Mouse (Mus musculus): ENCODE measurements around the gene Dpagt1.

DNA sequence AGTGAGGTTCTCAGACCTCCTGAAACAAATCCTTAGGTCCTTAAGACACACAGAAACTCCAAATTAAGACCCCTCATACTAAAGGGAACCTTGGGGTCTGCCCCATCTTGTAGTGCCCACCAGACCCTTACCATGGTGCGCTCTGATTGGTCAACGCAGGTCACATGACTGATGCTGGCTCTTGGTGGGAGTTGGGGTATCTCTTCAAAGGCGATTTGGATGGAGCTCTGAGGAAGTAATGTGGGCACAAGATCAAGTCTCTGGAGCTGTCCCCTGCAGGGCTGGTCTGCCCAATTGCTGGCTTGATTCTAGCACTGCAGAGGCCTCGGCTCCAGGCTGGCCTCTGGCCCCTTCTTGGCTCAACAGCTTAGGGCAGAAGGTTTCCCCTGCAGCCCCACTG is 8.4 kb upstream of the Dpagt1 start:
- TF ChIP-seq CTCF (IDR thresholded peaks at IDR 0.05; ENCODE audit: low read depth): no peak
- TF ChIP-seq EP300 (optimal IDR thresholded peaks at IDR 0.05): no peak
